Mouse (Mus musculus) cerebellum, adult 2 months (tissue): ENCODE measurements around the gene Cdh6. TPM values are rescaled to one million over a fixed set of nuclear protein-coding genes. Genes with fewer than 3 reads are reported as not detected.

Experiments
- DNase-seq, 2 experiments: peaks; one replicate each; pipeline ENCODE4 v3.0.0; 2021
- H3K27ac ChIP-seq: fragments of 200-500 bp; 2 replicates; pipeline ENCODE4 v1.5.1; 2012; ENCODE audit warnings: low read length, control low read depth, inconsistent platforms; ENCODE audit not compliant: insufficient read depth
- H3K27me3 ChIP-seq: fragments of 200-500 bp; 2 replicates; pipeline ENCODE4 v1.6.1; 2012; ENCODE audit warnings: inconsistent platforms, mild to moderate bottlenecking, low read length, moderate library complexity; ENCODE audit not compliant: control insufficient read depth, insufficient read depth
- H3K4me1 ChIP-seq: fragments of 200-500 bp; 2 replicates; pipeline ENCODE4 v1.6.1; 2011; ENCODE audit warnings: low read length; ENCODE audit not compliant: control insufficient read depth, insufficient read depth
- H3K4me3 ChIP-seq: fragments of 200-500 bp; replicated peaks from 2 replicates; pipeline ENCODE3; 2011; ENCODE audit warnings: mild to moderate bottlenecking, low read depth, low read length, control low read depth; ENCODE audit not compliant: insufficient read depth
- CTCF ChIP-seq: fragments of 200-500 bp; IDR thresholded peaks from 2 replicates; pipeline ENCODE4 v1.5.1; 2011; ENCODE audit warnings: low read depth, mild to moderate bottlenecking, control low read depth, low read length, moderate library complexity, borderline replicate concordance; ENCODE audit not compliant: insufficient read depth
- POLR2A ChIP-seq: fragments of 200-500 bp; IDR thresholded peaks from 2 replicates; pipeline ENCODE4 v1.6.1; 2011; ENCODE audit warnings: low read length, control low read depth, borderline replicate concordance; ENCODE audit not compliant: insufficient read depth
- WGBS: fragments of 180-500 bp; shearing (Covaris S2); methylation state at CpG from one replicate; pipeline ENCODE4 v1.1.7; 2018; 5-methylcytosine and 5-hydroxymethylcytosine counted together
- polyA plus RNA-seq: library from polyadenylated mRNA; depleted of rRNA; stranded (reverse); fragments of >200 nt; gene quantifications from 2 replicates; pipeline ENCODE4 v1.2.3, GENCODE M21; 2012

The Cdh6 gene
- polyA plus RNA-seq, 1 experiment: 2.8 TPM

DNA sequence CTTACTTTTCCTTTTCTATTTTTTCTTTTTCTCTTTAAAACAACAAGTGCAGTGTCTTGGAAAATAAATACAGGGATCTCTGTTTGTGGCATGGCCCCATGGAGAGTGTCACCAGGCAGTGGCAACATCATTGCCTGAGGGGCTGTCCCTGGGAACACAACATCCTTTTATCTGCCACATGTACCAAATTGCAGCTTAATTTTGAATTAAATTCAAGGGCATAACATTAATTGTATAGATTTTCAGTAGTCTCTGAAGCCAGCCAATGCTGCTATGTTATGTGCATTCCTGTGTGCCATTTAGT lies 105.3 kb downstream of the Cdh6 start:
- no peaks in the 10 kb centered on the region for H3K27me3 ChIP-seq
- DNase-seq: no peak
- no peak overlapping the region for H3K4me3 ChIP-seq
- no peak overlapping the region for H3K27ac ChIP-seq
- TF ChIP-seq POLR2A (no peak), CTCF (no peak)
- no peaks in the 10 kb centered on the region for H3K4me1 ChIP-seq

DNA sequence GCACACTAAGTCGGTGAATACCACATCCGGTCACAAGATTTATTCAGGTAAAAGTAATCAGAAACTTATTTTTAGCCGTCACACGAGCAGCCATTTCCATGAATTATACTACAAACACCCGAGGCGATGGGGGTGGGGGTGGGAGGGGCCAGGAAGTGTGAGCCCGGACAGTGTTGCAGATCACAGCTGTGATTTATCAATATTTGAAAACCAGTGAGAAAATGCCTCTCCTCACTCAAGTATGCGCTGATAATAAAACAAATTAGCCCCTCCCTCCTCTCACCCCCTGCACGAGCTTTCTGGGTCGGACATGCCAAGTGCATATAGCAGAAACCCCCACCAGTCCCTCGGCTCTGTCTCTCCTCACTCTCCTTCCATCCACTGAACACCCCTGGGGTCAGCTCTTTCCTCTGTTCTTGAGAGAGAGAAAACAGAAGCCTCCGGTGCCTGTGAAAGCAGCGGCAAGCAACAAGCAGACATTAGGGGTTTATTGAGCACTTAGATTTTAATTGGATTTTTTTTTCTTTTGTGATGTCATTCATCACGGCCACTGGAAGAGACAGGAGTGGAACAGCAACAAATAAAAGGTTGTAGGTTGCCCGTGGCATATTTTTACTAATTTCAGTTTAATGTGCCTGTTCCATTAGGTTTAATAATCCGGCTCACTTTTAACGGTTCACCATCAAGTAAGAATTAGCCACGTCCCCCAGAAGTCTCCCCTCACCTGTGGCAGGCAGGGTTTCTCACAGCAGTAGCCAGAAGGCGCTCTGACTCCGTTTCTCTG lies 105.9 kb downstream of the Cdh6 start:
- Histone ChIP-seq H3K4me1 (no peaks in the 10 kb centered on the region), H3K27ac (no peak overlapping the region), H3K4me3 (no peak overlapping the region), H3K27me3 (no peaks in the 10 kb centered on the region)
- TF ChIP-seq POLR2A (no peak), CTCF (no peak)
- 55% methylated on average over 20 of the region's 20 CpGs for WGBS
- no peak for DNase-seq

DNA sequence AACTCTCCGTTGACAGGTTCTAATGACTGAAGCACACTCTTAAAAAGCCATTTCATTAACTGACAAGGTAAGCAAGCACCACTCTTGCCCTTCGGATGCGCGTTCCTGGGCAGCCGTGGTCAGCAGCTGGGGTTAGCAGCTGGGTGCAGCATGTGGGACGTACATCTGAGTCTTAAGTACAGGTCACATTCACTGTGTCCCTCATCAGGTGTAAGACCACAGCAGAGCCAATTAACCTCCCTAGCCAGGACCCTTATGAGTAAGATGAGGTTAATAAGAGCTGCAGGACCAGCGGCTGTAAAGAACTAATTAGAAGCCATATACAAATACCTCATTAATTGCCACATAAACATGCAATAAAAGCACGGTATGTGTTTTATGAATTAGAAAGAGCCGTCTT lies 106.7 kb downstream of the Cdh6 start:
- 85% methylated on average over 9 of the region's 9 CpGs for WGBS
- Histone ChIP-seq H3K27me3 (no peaks in the 10 kb centered on the region), H3K4me3 (no peak overlapping the region), H3K4me1 (no peaks in the 10 kb centered on the region), H3K27ac (no peak overlapping the region)
- TF ChIP-seq POLR2A (no peak), CTCF (no peak)
- DNase-seq: no peak

DNA sequence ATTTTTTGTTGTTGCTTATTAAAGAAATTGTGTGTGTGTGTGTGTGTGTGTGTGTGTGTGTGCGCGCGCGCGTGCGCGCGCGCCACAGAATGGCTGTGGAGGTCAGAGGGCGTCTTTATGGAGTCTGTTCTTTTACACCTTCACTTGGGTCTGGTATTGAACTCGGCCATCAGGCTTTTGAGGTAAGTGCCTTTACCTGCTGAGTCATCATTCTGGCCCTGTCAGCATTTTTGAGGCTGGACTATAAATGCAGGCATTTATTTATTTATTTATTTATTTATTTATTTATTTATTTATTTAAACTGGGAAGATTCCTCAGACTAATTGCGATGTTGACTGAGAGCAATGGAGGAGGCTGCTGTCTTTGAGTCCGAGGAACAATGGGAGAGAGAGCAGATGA lies 109.8 kb downstream of the Cdh6 start:
- no peak for TF ChIP-seq POLR2A
- no peak for TF ChIP-seq CTCF
- no peaks in the 10 kb centered on the region for H3K4me1 ChIP-seq
- 96% methylated on average over 13 of the region's 13 CpGs for WGBS
- H3K27me3 ChIP-seq: no peaks in the 10 kb centered on the region
- DNase-seq: no peak
- no peak overlapping the region for H3K27ac ChIP-seq
- H3K4me3 ChIP-seq: no peak overlapping the region

DNA sequence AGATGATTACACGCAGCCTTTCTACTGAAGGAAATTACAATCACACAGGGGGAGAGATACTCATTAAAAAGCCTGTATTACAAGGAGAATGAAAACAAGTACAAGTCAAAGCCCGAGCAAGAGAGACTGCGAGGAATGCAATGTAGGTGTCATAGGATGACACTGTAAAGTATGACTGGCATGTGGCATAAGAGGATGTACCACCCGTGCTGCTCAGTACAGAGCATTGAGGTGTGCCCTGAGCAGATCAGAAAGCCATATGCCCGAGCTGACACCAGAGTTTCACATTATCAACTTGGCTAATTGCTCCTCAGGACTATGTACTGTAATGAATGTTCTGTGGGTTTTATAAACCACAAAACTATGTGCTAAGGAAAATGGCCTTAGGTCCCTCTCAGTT lies 115.7 kb downstream of the Cdh6 start:
- Histone ChIP-seq H3K4me1 (no peaks in the 10 kb centered on the region), H3K27me3 (no peaks in the 10 kb centered on the region), H3K27ac (no peak overlapping the region), H3K4me3 (no peak overlapping the region)
- no peak for DNase-seq
- WGBS: 64% methylated on average over 5 of the region's 5 CpGs
- TF ChIP-seq POLR2A (no peak), CTCF (no peak)

DNA sequence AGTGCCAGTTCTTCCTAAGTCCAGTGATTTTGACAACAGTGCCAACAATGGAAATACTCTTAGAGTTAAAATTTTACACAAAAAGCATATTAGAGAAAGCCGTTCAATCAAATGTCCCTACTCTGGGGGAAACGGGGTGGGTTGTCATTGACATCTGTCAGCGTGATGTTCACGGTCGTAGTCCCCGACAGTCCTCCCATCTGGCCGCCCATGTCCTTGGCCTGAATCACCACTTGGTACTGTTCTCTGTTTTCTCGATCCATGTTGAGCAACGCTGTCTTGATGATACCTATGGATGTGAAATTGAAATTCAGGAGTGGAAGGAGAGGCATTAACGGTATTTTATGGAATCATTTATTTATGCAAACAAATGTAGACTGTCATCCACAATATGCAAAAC lies 116.2 kb downstream of the Cdh6 start:
- Histone ChIP-seq H3K4me3 (no peak overlapping the region), H3K4me1 (no peaks in the 10 kb centered on the region), H3K27ac (no peak overlapping the region), H3K27me3 (no peaks in the 10 kb centered on the region)
- no peak for TF ChIP-seq CTCF
- no peak for TF ChIP-seq POLR2A
- no peak for DNase-seq
- 41% methylated on average over 10 of the region's 10 CpGs for WGBS

DNA sequence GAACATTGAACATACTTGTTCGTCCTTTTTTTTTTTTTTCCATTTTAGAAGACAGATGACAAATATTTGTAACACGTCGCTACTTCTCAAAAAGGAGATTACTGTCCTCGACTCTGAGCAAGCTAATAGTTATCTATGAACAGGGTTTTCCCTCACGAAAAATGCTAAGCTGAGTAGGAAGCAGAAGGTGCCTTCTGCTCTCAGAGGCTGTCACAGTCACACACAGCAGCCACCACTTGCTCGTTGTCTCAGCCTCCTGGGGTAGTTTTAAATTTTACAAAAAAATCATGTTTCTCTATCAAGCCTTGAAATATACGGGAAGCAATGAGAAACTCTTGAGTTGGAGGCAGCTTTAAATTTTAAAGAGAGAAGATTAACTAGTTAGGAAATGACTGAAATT lies 125.6 kb downstream of the Cdh6 start:
- no peaks in the 10 kb centered on the region for H3K27me3 ChIP-seq
- no peaks in the 10 kb centered on the region for H3K4me1 ChIP-seq
- DNase-seq: no peak
- no peak overlapping the region for H3K27ac ChIP-seq
- WGBS: 80% methylated on average over 7 of the region's 7 CpGs
- TF ChIP-seq CTCF (no peak), POLR2A (no peak)
- no peak overlapping the region for H3K4me3 ChIP-seq

DNA sequence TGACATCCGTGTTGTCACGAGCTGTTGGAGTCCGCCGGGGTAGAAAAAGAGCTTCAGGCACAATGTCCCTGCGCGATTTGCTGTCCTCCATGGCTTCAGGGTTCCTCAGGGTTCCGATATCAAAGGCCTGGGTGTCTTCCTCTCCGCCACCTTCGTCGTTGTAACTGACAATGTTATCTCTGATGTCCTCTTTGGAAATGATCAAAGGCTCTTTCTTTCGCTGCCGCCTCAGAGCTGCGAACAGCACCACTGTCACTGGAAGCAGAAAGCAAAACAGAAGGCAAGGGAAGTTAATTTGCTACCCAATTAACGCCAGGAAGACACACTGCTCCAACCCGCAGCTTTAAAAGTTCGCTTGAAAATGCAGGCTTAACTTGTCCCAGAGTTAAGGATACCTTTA lies 139.0 kb downstream of the Cdh6 start:
- H3K4me1 ChIP-seq: no peaks in the 10 kb centered on the region
- no peak overlapping the region for H3K4me3 ChIP-seq
- no peak overlapping the region for H3K27ac ChIP-seq
- no peak for DNase-seq
- TF ChIP-seq POLR2A: no peak
- TF ChIP-seq CTCF: no peak
- no peaks in the 10 kb centered on the region for H3K27me3 ChIP-seq
- WGBS: 81% methylated on average over 16 of the region's 16 CpGs

DNA sequence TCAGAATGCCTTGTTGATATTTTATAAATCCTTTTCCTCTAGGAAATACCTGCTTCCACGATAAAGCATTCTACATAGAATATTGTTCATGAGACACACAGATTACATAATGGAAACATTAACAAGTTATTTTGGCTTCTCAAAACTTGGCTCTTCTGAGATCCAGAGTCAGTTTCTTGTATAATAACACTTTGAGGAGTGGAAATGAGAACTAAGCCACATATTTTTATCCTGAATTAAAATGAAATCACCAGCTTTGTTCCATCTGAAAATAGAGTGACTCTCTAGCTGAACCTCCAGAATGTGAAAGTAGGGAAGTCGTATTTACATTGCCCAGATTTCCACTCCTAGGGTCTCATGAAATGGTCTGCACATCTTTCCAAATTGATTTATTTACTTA lies 142.8 kb downstream of the Cdh6 start:
- no peak overlapping the region for H3K27ac ChIP-seq
- H3K27me3 ChIP-seq: no peaks in the 10 kb centered on the region
- TF ChIP-seq CTCF: no peak
- no peak for TF ChIP-seq POLR2A
- WGBS: 89% methylated on average over 2 of the region's 2 CpGs
- no peak for DNase-seq
- H3K4me1 ChIP-seq: no peaks in the 10 kb centered on the region
- no peak overlapping the region for H3K4me3 ChIP-seq
